Mouse (Mus musculus): ENCODE data around the gene Gm9195.

DNA sequence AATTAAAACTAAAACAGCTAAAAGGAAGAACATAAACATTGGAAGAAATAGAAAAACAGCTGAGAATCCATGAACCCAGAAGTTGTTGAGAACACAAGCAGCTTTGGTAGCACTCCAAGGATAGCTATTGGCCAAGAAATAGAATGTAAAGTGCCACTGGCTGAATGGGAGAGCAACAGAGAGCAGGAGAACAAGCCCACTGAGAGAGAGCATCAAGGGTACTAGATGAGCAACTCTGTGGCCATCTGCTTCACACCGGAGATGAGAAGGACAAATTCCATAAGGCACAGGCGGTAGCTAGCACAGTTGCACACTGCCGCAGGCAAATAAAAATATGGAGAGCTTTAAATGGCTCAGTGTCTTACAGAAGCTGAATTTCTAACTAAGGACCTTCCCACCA, 1.3 kb downstream of the Gm9195 start:
- TF ChIP-seq CTCF (IDR thresholded peaks at IDR 0.05; ENCODE audit: insufficient read depth, low read length) = no peak
- TF ChIP-seq POLR2A (IDR thresholded peaks at IDR 0.05; ENCODE audit: borderline replicate concordance, extremely low read depth, low read depth, low read length) = no peak

Data from lung, adult 2 months (tissue).